Mouse (Mus musculus): Measurements from ENCODE around the gene Ptpn18. TPM values are rescaled to one million over a fixed set of nuclear protein-coding genes. Genes with fewer than 3 reads are reported as not detected.

The Ptpn18 gene
- 10.8 and 13.4 TPM in 2 replicates for polyA plus RNA-seq (2016; fragmentation: Nextera tagmentation; extraction: Ambion mirVana)

DNA sequence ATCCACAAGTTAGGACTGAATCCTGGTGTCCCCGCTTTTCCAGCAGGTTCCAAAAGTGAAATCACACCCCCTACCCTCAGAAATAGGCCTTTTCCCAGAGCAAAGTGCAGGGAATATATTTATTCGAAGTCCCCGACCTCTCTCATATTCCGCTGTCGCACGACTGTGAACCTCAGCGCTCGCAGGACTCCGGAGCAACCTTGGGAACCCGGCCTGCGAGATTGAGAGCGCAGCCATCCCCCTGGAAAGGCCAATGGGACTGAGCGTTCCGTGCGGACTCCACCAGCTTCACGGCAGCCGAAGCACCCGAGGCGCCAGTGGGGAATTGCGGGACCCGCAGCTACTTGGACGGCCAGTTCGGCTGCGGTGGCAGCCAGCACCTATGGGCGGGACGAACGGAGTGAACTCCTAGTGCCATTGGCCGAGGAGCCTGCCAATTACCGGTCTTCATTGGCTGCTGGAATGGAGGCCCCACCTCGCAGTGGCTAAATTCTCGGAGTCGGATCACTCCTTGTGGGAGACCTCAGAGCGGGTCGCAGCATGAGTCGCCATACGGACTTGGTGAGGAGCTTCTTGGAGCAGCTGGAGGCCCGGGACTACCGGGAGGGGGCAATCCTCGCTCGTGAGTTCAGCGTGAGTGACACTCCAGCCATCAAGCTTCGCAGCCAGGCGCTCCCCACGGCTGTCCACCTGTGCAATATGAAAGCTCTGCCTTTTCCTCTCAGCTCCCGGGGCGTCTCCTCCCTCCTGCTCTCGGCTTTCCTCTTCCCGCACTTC is at the start of gene Ptpn18:
Ptpn18 (plus strand) TSS at position 479 of the 777 bp plus-strand sequence.
- H3K4me3 ChIP-seq (replicated peaks): peak within 1 kb of the TSS; percentile 59
- peak within 1 kb of the TSS; percentile 51 for H3K9ac ChIP-seq (replicated peaks)
- ATAC-seq (ENCODE audit: insufficient number of reproducible peaks, insufficient read depth, low FRiP score, low TSS enrichment, low read depth): peak; percentile 88
- under 1% methylated on average over 48 of the region's 48 CpGs for WGBS
- peaks cover 9% of the 10 kb centered on the region for H3K4me1 ChIP-seq (replicated peaks)
- no peaks in the 10 kb centered on the region for H3K36me3 ChIP-seq
- H3K4me2 ChIP-seq: peak within 1 kb of the TSS; percentile 80
- peaks cover 57% of the 10 kb centered on the region for H3K27me3 ChIP-seq
- H3K27ac ChIP-seq: no peak within 1 kb of the TSS
- H3K9me3 ChIP-seq: no peaks in the 10 kb centered on the region

- Histone ChIP-seq H3K9me3 (peaks cover 36% of the 10 kb centered on the region), H3K4me1 (replicated peaks) (no peaks in the 10 kb centered on the region), H3K4me3 (replicated peaks) (no peak overlapping the region), H3K27me3 (no peaks in the 10 kb centered on the region), H3K9ac (replicated peaks) (no peak overlapping the region), H3K36me3 (peaks cover 14% of the 10 kb centered on the region), H3K27ac (no peak overlapping the region), H3K4me2 (no peak overlapping the region)
- ATAC-seq (ENCODE audit: insufficient number of reproducible peaks, insufficient read depth, low FRiP score, low TSS enrichment, low read depth): no peak
- 94% methylated on average over 2 of the region's 2 CpGs for WGBS
Measured at GRCm38 (mm10) chr1:34428466-34428865, 31.1 kb upstream of the Ptpn18 start.

GRCm38 (mm10) chr1:34429281-34429680 is 30.3 kb upstream of the Ptpn18 start:
- H3K27me3 ChIP-seq: no peaks in the 10 kb centered on the region

GRCm38 (mm10) chr1:34430981-34431380 is 28.6 kb upstream of the Ptpn18 start:
- H3K27me3 ChIP-seq: no peaks in the 10 kb centered on the region

More at GRCm38 (mm10) chr1:34429281-34429680, 30.3 kb upstream of the Ptpn18 start:
- H3K27ac ChIP-seq: no peak overlapping the region
- H3K4me2 ChIP-seq: no peak overlapping the region
- peaks cover 36% of the 10 kb centered on the region for H3K9me3 ChIP-seq
- no peak for ATAC-seq (ENCODE audit: insufficient number of reproducible peaks, insufficient read depth, low FRiP score, low TSS enrichment, low read depth)
- H3K4me3 ChIP-seq (replicated peaks): no peak overlapping the region
- peaks cover 14% of the 10 kb centered on the region for H3K36me3 ChIP-seq
- H3K4me1 ChIP-seq (replicated peaks): peaks cover 6% of the 10 kb centered on the region; the same call in 1 of the 2 replicates
- H3K9ac ChIP-seq (replicated peaks): no peak overlapping the region
- 95% methylated on average over 4 of the region's 4 CpGs for WGBS

DNA sequence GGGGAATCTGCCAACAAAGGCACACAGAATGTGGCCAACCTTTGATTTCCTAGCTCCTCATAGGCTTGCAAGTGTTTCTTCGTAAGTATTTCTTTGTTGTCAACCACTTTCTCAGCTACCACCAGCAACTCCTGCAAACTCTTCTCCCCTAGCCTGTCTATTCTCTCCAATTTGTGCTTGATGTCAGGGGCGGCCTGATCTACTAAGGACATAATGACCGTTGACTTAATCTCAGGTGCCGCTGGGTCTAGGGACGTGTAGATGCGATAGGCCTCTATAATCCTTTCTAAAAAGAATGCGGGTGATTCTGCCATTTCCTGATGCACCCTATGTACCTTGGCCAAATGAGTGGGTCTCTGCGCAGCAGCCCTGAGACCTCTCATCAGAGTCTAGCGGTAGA is 28.1 kb upstream of the Ptpn18 start:
- no peak overlapping the region for H3K4me2 ChIP-seq
- 98% methylated on average over 9 of the region's 9 CpGs for WGBS

More at GRCm38 (mm10) chr1:34430981-34431380, 28.6 kb upstream of the Ptpn18 start:
- no peak overlapping the region for H3K4me2 ChIP-seq
- H3K36me3 ChIP-seq: peaks cover 14% of the 10 kb centered on the region
- H3K4me3 ChIP-seq (replicated peaks): no peak overlapping the region
- ATAC-seq (ENCODE audit: insufficient number of reproducible peaks, insufficient read depth, low FRiP score, low TSS enrichment, low read depth): no peak
- H3K4me1 ChIP-seq (replicated peaks): peaks cover 6% of the 10 kb centered on the region; the same call in 1 of the 2 replicates
- no peak overlapping the region for H3K27ac ChIP-seq
- no peak overlapping the region for H3K9ac ChIP-seq (replicated peaks)
- WGBS: 94% methylated on average over 3 of the region's 3 CpGs
- peaks cover 36% of the 10 kb centered on the region for H3K9me3 ChIP-seq

GRCm38 (mm10) chr1:34432411-34432775 is 27.2 kb upstream of the Ptpn18 start:
- peaks cover 22% of the 10 kb centered on the region for H3K36me3 ChIP-seq
- H3K9ac ChIP-seq (replicated peaks): 0 out of 2 replicates have a peak overlapping the region, but pooled peaks have one; percentile 62
- ATAC-seq (ENCODE audit: insufficient number of reproducible peaks, insufficient read depth, low FRiP score, low TSS enrichment, low read depth): no peak
- peaks cover 36% of the 10 kb centered on the region for H3K9me3 ChIP-seq
- peak overlapping the region; percentile 75; the same call in 1 of the 2 replicates for H3K27ac ChIP-seq
- 51% methylated on average over 13 of the region's 13 CpGs for WGBS
- peak overlapping the region; percentile 59 for H3K4me2 ChIP-seq
- H3K4me3 ChIP-seq (replicated peaks): peak overlapping the region; percentile 44
- peaks cover 6% of the 10 kb centered on the region; the same call in 1 of the 2 replicates for H3K4me1 ChIP-seq (replicated peaks)
- no peaks in the 10 kb centered on the region for H3K27me3 ChIP-seq

More for the DNA sequence above, 28.1 kb upstream of the Ptpn18 start:
- no peaks in the 10 kb centered on the region for H3K27me3 ChIP-seq
- no peak overlapping the region for H3K9ac ChIP-seq (replicated peaks)
- H3K27ac ChIP-seq: no peak overlapping the region
- peaks cover 36% of the 10 kb centered on the region for H3K9me3 ChIP-seq
- peaks cover 14% of the 10 kb centered on the region for H3K36me3 ChIP-seq
- peaks cover 6% of the 10 kb centered on the region; the same call in 1 of the 2 replicates for H3K4me1 ChIP-seq (replicated peaks)
- no peak for ATAC-seq (ENCODE audit: insufficient number of reproducible peaks, insufficient read depth, low FRiP score, low TSS enrichment, low read depth)
- H3K4me3 ChIP-seq (replicated peaks): no peak overlapping the region

GRCm38 (mm10) chr1:34432776-34433481 is 26.6 kb upstream of the Ptpn18 start:
- no peak for ATAC-seq (ENCODE audit: insufficient number of reproducible peaks, insufficient read depth, low FRiP score, low TSS enrichment, low read depth)
- Histone ChIP-seq H3K27me3 (no peaks in the 10 kb centered on the region), H3K4me1 (replicated peaks) (peaks cover 6% of the 10 kb centered on the region; the same call in 1 of the 2 replicates), H3K9me3 (peaks cover 36% of the 10 kb centered on the region), H3K4me3 (replicated peaks) (peak overlapping the region; percentile 44), H3K4me2 (peak overlapping the region; percentile 59), H3K36me3 (peaks cover 27% of the 10 kb centered on the region), H3K27ac (peak overlapping the region; percentile 75), H3K9ac (replicated peaks) (peak overlapping the region; percentile 62)
- 14% methylated on average over 35 of the region's 35 CpGs for WGBS

GRCm38 (mm10) chr1:34433891-34434521 is 25.6 kb upstream of the Ptpn18 start:
- Histone ChIP-seq H3K4me2 (peak overlapping the region; percentile 59), H3K27me3 (no peaks in the 10 kb centered on the region), H3K27ac (peak overlapping the region; percentile 41; the same call in 1 of the 2 replicates), H3K9ac (replicated peaks) (no peak overlapping the region; the same call in 1 of the 2 replicates), H3K4me1 (replicated peaks) (peaks cover 10% of the 10 kb centered on the region), H3K9me3 (peaks cover 33% of the 10 kb centered on the region), H3K36me3 (peaks cover 27% of the 10 kb centered on the region), H3K4me3 (replicated peaks) (peak overlapping the region; percentile 60)
- WGBS: 15% methylated on average over 19 of the region's 19 CpGs
- no peak for ATAC-seq (ENCODE audit: insufficient number of reproducible peaks, insufficient read depth, low FRiP score, low TSS enrichment, low read depth)

- Histone ChIP-seq H3K4me2 (peak overlapping the region; percentile 59), H3K27ac (peak overlapping the region; percentile 86), H3K9ac (replicated peaks) (peak overlapping the region; percentile 70), H3K4me3 (replicated peaks) (peak overlapping the region; percentile 60), H3K4me1 (replicated peaks) (peaks cover 10% of the 10 kb centered on the region), H3K9me3 (peaks cover 26% of the 10 kb centered on the region), H3K36me3 (peaks cover 27% of the 10 kb centered on the region), H3K27me3 (no peaks in the 10 kb centered on the region)
- WGBS: 1% methylated on average over 30 of the region's 30 CpGs
- ATAC-seq (ENCODE audit: insufficient number of reproducible peaks, insufficient read depth, low FRiP score, low TSS enrichment, low read depth): no peak
Measured at GRCm38 (mm10) chr1:34434660-34435160, 24.9 kb upstream of the Ptpn18 start.

- H3K9ac ChIP-seq (replicated peaks): peak overlapping the region; percentile 70
- peak overlapping the region; percentile 86 for H3K27ac ChIP-seq
- peak overlapping the region; percentile 60 for H3K4me3 ChIP-seq (replicated peaks)
- no peak for ATAC-seq (ENCODE audit: insufficient number of reproducible peaks, insufficient read depth, low FRiP score, low TSS enrichment, low read depth)
- peaks cover 10% of the 10 kb centered on the region for H3K4me1 ChIP-seq (replicated peaks)
- WGBS: 29% methylated on average over 8 of the region's 8 CpGs
- peak overlapping the region; percentile 59 for H3K4me2 ChIP-seq
- peaks cover 18% of the 10 kb centered on the region for H3K9me3 ChIP-seq
- H3K27me3 ChIP-seq: no peaks in the 10 kb centered on the region
- H3K36me3 ChIP-seq: peaks cover 24% of the 10 kb centered on the region
Measured at GRCm38 (mm10) chr1:34435371-34436120, 24.0 kb upstream of the Ptpn18 start.

Data from limb, embryonic 12.5 days (tissue).